Mouse (Mus musculus) regulatory T cell (primary cell): ENCODE measurements around the gene Itfg1.

Experiments
- in situ Hi-C: fragments of 300-600 bp; cut with MboI, MseI; formaldehyde crosslinking; loops from one replicate; pipeline ENCODE4 v1.15.1; 2025; ENCODE audit warnings: high pct_unique_total_duplicates

Gene Itfg1

GRCm38 (mm10) chr8:85745053-85745452 is 95.7 kb downstream of the Itfg1 start:
- in situ Hi-C loops, result no loop called here

- in situ Hi-C loops, result no loop called here
These were observed 110.2 kb downstream of the Itfg1 start for GRCm38 (mm10) chr8:85730545-85730944.

GRCm38 (mm10) chr8:85717271-85717670 is 123.5 kb downstream of the Itfg1 start:
- in situ Hi-C loops, result no loop called here

GRCm38 (mm10) chr8:85716696-85717095 is 124.0 kb downstream of the Itfg1 start:
- in situ Hi-C loops, result no loop called here

GRCm38 (mm10) chr8:85706988-85707387 is 133.7 kb downstream of the Itfg1 start:
- in situ Hi-C loops, result no loop called here

- in situ Hi-C loops, result no loop called here
These were observed 139.9 kb downstream of the Itfg1 start, which contains the start of gene Neto2 for GRCm38 (mm10) chr8:85700751-85701351. TSS of gene Neto2 (minus strand) at chr8:85700924.

- in situ Hi-C loops, result no loop called here
These were observed 140.5 kb downstream of the Itfg1 start for GRCm38 (mm10) chr8:85700101-85700750.

GRCm38 (mm10) chr8:85699051-85699450 is 141.7 kb downstream of the Itfg1 start:
- in situ Hi-C loops, result loop anchor here (25.0 kb wide), 1 partner anchor 1213 kb away; no protein-coding TSS in a partner anchor
